Mouse (Mus musculus): ENCODE measurements at regions not wholly inside any gene's neighbourhood (a gene's known extent, or its start where the extent isn't known, plus 50 kb on each side); places are given as distances from the start of the nearest gene placed in this dataset.

GRCm38 (mm10) chr1:25008456-25009169 lies 330.2 kb downstream of the Lmbrd1 start:
- TF ChIP-seq POLR2A (IDR thresholded peaks at IDR 0.05; ENCODE audit: extremely low read depth, insufficient read depth, low read length) (no peak), CTCF (IDR thresholded peaks at IDR 0.05; ENCODE audit: extremely low read depth, insufficient read depth, low read length) (no peak)
